Mouse (Mus musculus) forebrain, embryonic 11.5 days (tissue): ENCODE measurements around the gene Fam13c. TPM values are rescaled to one million over a fixed set of nuclear protein-coding genes. Genes with fewer than 3 reads are reported as not detected.
A peak's percentile ranks its signal among the peaks of the same experiment; 100 is the strongest.

Experiments
- ATAC-seq: fragments of 200-750 bp; cut with Nextera tagmentation; replicated peaks from 2 replicates; pipeline ENCODE4 v1.8.0; 2017; ENCODE audit warnings: moderate TSS enrichment; ENCODE audit not compliant: low FRiP score
- DNase-seq: peaks from one replicate; pipeline ENCODE4 v3.0.0-alpha.2; 2017; ENCODE audit warnings: low spot score
- H3K27ac ChIP-seq: fragments of 300-500 bp; sonication (generic); 2 replicates; pipeline ENCODE4 v1.5.1; 2014; ENCODE audit warnings: low read depth, low read length
- H3K27me3 ChIP-seq: fragments of 300-500 bp; sonication (generic); 2 replicates; pipeline ENCODE4 v1.6.1; 2014; ENCODE audit warnings: mild to moderate bottlenecking, low read length, mixed read lengths; ENCODE audit not compliant: control insufficient read depth, insufficient read depth
- H3K36me3 ChIP-seq: fragments of 300-500 bp; sonication (generic); 2 replicates; pipeline ENCODE4 v1.6.1; 2014; ENCODE audit warnings: mild to moderate bottlenecking, low read length, moderate library complexity, mixed read lengths; ENCODE audit not compliant: control insufficient read depth, insufficient read depth
- H3K4me1 ChIP-seq: fragments of 300-500 bp; sonication (generic); replicated peaks from 2 replicates; pipeline ENCODE4 v1.6.1; 2014; ENCODE audit warnings: low read length, mixed read lengths; ENCODE audit not compliant: control insufficient read depth, insufficient read depth
- H3K4me2 ChIP-seq: fragments of 300-500 bp; sonication (generic); 2 replicates; pipeline ENCODE4 v1.6.1; 2014; ENCODE audit warnings: low read depth, mild to moderate bottlenecking, low read length, moderate library complexity, mixed read lengths; ENCODE audit not compliant: severe bottlenecking
- H3K4me3 ChIP-seq: fragments of 300-500 bp; sonication (generic); 2 replicates; pipeline ENCODE4 v1.5.1; 2014; ENCODE audit warnings: low read depth, low read length
- H3K9ac ChIP-seq: fragments of 300-500 bp; sonication (generic); 2 replicates; pipeline ENCODE4 v1.6.1; 2014; ENCODE audit warnings: low read length
- H3K9me3 ChIP-seq: fragments of 300-500 bp; sonication (generic); 2 replicates; pipeline ENCODE4 v1.6.1; 2016; ENCODE audit warnings: low read length, mixed read lengths; ENCODE audit not compliant: control insufficient read depth
- WGBS: fragments of 180-500 bp; shearing (Covaris S2); extraction: QIAGEN DNeasy Blood & Tissue Kit; methylation state at CpG from one replicate; pipeline ENCODE4 v1.1.7; 2014; 5-methylcytosine and 5-hydroxymethylcytosine counted together
- polyA plus RNA-seq: library from polyadenylated mRNA; unstranded; fragments of >200 nt; fragmentation: Nextera tagmentation; extraction: Ambion mirVana; gene quantifications from 2 replicates; pipeline ENCODE4 v1.2.1, GENCODE M21; 2014

The Fam13c gene
- polyA plus RNA-seq, 1 experiment from 2014 or later, result 13.6 TPM

GRCm38 (mm10) chr10:70484568-70485286 lies 44.4 kb downstream of the Fam13c start:
- ATAC-seq (peak; percentile 82), DNase-seq (peak; percentile 71)
- no peaks in the 10 kb centered on the region for H3K36me3 ChIP-seq
- peaks cover 5% of the 10 kb centered on the region; the same call in 1 of the 2 replicates for H3K4me1 ChIP-seq
- peak overlapping the region; percentile 30; the same call in 1 of the 2 replicates for H3K4me2 ChIP-seq
- peak overlapping the region; percentile 84 for H3K27ac ChIP-seq
- 15% methylated on average over 7 of the region's 7 CpGs for WGBS
- no peak overlapping the region for H3K9ac ChIP-seq
- no peak overlapping the region for H3K4me3 ChIP-seq
- no peaks in the 10 kb centered on the region for H3K27me3 ChIP-seq
- no peaks in the 10 kb centered on the region for H3K9me3 ChIP-seq

- Histone ChIP-seq H3K27ac (peak overlapping the region; percentile 84), H3K4me3 (no peak overlapping the region), H3K4me1 (peaks cover 5% of the 10 kb centered on the region; the same call in 1 of the 2 replicates), H3K9me3 (no peaks in the 10 kb centered on the region), H3K27me3 (no peaks in the 10 kb centered on the region), H3K4me2 (peak overlapping the region; percentile 30; the same call in 1 of the 2 replicates), H3K9ac (no peak overlapping the region), H3K36me3 (no peaks in the 10 kb centered on the region)
- DNase-seq (peak; percentile 87), ATAC-seq (peak; percentile 82)
- 8% methylated on average over 7 of the region's 7 CpGs for WGBS
Observed at GRCm38 (mm10) chr10:70485287-70485612, 45.0 kb downstream of the Fam13c start.

- peaks cover 5% of the 10 kb centered on the region; the same call in 1 of the 2 replicates for H3K4me1 ChIP-seq
- no peaks in the 10 kb centered on the region for H3K36me3 ChIP-seq
- DNase-seq, result no peak
- no peak overlapping the region for H3K27ac ChIP-seq
- H3K9ac ChIP-seq, result no peak overlapping the region
- H3K27me3 ChIP-seq, result no peaks in the 10 kb centered on the region
- H3K9me3 ChIP-seq, result no peaks in the 10 kb centered on the region
- no peak overlapping the region for H3K4me3 ChIP-seq
- H3K4me2 ChIP-seq, result no peak overlapping the region
- no peak for ATAC-seq
- 85% methylated on average over 6 of the region's 6 CpGs for WGBS
Observed at GRCm38 (mm10) chr10:70486651-70487050, 46.4 kb downstream of the Fam13c start.

- Histone ChIP-seq H3K36me3 (no peaks in the 10 kb centered on the region), H3K4me1 (no peaks in the 10 kb centered on the region), H3K9ac (no peak overlapping the region), H3K27me3 (no peaks in the 10 kb centered on the region), H3K9me3 (no peaks in the 10 kb centered on the region), H3K4me2 (no peak overlapping the region), H3K4me3 (no peak overlapping the region), H3K27ac (no peak overlapping the region)
- ATAC-seq (no peak), DNase-seq (no peak)
- 93% methylated on average over 3 of the region's 3 CpGs for WGBS
Observed at GRCm38 (mm10) chr10:70493891-70494290, 53.6 kb downstream of the Fam13c start.

GRCm38 (mm10) chr10:70494441-70494840 lies 54.2 kb downstream of the Fam13c start:
- Histone ChIP-seq H3K9me3 (no peaks in the 10 kb centered on the region), H3K4me1 (no peaks in the 10 kb centered on the region), H3K27ac (no peak overlapping the region), H3K4me2 (no peak overlapping the region), H3K9ac (no peak overlapping the region), H3K27me3 (no peaks in the 10 kb centered on the region), H3K36me3 (no peaks in the 10 kb centered on the region), H3K4me3 (no peak overlapping the region)
- no peak for ATAC-seq
- no peak for DNase-seq
- 81% methylated on average over 2 of the region's 2 CpGs for WGBS

- H3K27me3 ChIP-seq, result no peaks in the 10 kb centered on the region
- no peak for ATAC-seq
- WGBS, result 89% methylated on average over 4 of the region's 4 CpGs
- H3K4me2 ChIP-seq, result no peak overlapping the region
- H3K36me3 ChIP-seq, result no peaks in the 10 kb centered on the region
- H3K4me3 ChIP-seq, result no peak overlapping the region
- H3K9me3 ChIP-seq, result no peaks in the 10 kb centered on the region
- no peaks in the 10 kb centered on the region for H3K4me1 ChIP-seq
- no peak overlapping the region for H3K27ac ChIP-seq
- no peak for DNase-seq
- no peak overlapping the region for H3K9ac ChIP-seq
Observed at GRCm38 (mm10) chr10:70495106-70496104, 55.1 kb downstream of the Fam13c start.

- ATAC-seq, result no peak
- no peaks in the 10 kb centered on the region for H3K36me3 ChIP-seq
- H3K9me3 ChIP-seq, result no peaks in the 10 kb centered on the region
- DNase-seq, result no peak
- H3K27ac ChIP-seq, result no peak overlapping the region
- no peak overlapping the region for H3K4me3 ChIP-seq
- H3K4me1 ChIP-seq, result no peaks in the 10 kb centered on the region
- no peaks in the 10 kb centered on the region for H3K27me3 ChIP-seq
- H3K4me2 ChIP-seq, result no peak overlapping the region
- no peak overlapping the region for H3K9ac ChIP-seq
Observed at GRCm38 (mm10) chr10:70496938-70497337, 56.7 kb downstream of the Fam13c start.

GRCm38 (mm10) chr10:70498328-70498727 lies 58.0 kb downstream of the Fam13c start:
- Histone ChIP-seq H3K27me3 (no peaks in the 10 kb centered on the region), H3K36me3 (no peaks in the 10 kb centered on the region), H3K4me3 (no peak overlapping the region), H3K9me3 (no peaks in the 10 kb centered on the region), H3K4me2 (no peak overlapping the region), H3K4me1 (no peaks in the 10 kb centered on the region), H3K9ac (no peak overlapping the region), H3K27ac (no peak overlapping the region)
- DNase-seq (no peak), ATAC-seq (no peak)
- WGBS, result 57% methylated on average over 2 of the region's 2 CpGs
